Mouse (Mus musculus) right cerebral cortex, adult 2 months (tissue): Measurements from ENCODE around the gene Fuca2.

Experiments used
- DNase-seq, 2 experiments: peaks; one replicate each; pipeline ENCODE4 v3.0.0; 2021 to 2022; ENCODE audit warnings: low spot score in 2 of 2

Gene Fuca2

DNA sequence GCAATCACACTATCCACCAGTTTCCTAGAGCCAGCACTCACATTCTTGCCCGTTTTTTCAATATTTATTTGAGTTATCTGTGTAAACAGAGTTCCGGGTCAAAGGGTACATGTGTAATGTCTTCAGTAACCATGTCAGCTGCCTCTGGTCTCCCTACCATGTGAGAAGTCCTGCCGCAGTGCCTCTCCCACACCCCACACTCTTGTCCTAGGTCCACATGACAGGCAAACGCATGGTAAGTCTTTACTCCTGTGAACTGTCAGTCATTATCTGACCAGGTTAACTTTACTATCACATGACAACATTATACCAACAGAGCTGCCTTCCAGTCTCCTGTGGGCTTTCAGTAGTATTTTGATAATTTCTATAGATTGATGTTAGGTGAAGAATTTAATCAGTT lies 28.8 kb downstream of the Fuca2 start:
- DNase-seq, result no peak

DNA sequence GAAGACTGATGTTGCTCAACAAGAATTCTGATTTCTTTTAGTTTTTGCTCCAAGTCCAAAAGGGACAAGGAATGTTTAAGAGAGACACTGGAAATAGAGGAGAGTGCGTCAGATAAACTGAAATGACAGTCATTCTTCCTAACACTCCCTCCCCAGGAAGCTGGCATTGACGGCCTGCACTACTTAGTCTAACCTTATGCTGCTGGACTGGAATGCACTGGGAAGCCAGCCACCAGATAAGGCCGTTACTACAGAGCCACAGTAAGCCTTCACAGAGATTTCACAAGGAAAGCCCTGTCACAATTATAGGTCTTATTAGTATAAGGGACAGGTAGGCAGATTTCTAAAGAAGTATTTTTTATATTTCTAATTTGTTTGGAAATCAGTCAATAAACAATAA lies 35.4 kb downstream of the Fuca2 start:
- no peak for DNase-seq

DNA sequence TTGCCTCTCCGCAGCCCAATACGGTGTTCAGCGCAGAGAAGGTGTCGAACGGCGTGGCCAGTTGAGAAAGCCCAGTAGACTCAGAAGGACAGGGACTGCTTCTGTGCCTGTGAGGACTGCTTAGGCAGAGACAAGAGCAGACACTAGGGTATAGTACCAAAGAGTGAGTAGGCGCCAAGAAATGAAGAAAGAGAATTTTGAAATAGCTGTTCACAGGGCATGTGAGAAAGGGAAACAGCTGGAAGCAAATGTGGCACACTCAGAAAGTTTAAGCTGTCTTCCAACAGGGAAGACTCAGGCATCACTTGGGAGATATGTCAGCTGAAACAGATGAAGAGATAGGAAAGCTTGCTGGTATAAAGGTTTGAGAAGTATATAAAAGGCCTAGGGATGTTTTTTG lies 37.4 kb downstream of the Fuca2 start:
- no peak for DNase-seq

DNA sequence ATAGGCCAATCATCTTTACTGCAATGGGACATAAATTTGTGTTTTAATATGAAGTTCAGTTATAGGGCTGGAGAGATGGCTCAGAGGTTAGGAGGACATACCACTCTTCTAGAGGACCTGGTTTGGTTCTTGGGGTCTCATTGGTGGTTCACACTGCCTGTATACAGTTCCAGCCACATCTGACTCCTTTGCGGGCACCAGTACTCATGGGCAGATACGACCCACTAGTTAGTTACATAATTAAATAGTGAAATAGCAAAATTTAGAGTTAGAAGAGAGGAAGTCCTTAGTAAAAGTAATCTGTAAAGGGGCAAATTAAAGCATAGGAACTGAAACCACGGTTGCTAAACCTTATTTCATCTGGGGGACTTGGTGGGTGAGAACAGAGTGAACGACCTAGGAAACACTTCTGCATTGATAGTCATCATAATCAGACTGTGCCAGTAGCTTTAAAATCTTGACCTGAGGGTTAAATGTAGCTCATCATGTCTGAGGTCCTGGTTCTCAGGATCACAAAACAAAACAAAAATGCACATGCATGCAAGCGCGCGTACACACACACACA lies 40.5 kb downstream of the Fuca2 start:
- no peak for DNase-seq

DNA sequence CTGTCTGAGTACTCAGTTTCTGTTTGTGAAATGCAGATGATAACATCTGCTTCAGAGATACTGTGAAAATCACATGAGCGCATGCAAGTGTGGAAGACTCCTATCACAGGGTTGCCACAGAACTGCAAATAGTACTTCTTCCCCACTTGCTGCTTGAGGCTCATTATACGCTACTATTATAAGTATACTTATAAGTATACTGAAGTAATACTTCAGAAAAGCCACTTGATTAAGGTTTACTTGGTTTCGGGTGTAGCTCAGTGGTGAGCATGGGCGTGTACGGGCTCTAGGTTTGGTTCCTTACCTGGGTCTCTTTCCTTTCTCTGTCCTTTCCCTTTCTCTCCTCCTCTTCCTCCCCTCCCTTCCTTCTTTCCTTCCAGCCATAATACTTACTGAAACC lies 42.4 kb downstream of the Fuca2 start:
- no peak for DNase-seq

DNA sequence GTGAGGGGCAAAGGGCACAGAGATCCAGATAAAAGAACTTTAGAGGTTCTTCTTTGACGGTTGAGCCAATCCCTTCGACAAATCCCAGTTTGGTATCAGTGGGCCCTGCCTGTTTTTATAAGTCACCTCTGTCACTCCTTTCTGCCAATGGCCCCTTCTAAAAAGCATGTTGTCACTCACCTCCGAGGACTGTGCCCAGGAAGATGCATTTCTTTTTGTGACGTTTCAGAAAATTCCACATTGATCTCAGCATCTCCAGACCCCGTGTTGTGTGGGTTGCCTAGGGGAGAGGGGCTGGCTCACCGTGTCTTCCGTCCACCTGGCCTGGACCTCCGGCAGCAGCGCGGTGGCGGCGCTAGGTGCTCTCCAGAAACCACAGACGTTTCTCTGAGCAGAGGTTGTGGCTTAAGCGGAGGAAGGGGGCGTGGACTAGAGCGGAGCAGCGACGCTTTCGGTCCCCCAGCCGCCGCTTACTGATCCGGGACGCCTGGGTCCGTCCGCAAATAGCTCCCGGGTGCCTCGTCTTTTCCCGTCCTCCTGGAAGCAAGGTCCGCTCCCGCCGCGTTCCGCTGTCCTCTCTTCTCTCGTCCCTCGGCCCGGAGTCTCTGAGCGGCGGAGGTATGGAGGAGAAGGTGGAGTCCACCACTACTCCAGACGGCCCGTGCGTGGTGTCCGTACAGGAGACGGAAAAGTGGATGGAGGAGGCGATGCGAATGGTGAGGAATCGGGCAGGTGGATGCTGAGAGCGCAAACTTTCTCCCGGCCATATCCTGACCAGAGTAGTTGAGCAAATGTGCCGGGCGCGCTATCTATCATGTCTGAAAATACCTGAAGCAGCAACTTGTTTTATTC lies 53.5 kb downstream of the Fuca2 start, which contains the start of the genes Adat2 and Pex3:
Adat2 (plus strand) TSS at position 249 of the 852 bp plus-strand sequence.
Pex3 (minus strand) TSS at position 497 of the 852 bp plus-strand sequence.
- peak; percentile 84 to 89 for DNase-seq

DNA sequence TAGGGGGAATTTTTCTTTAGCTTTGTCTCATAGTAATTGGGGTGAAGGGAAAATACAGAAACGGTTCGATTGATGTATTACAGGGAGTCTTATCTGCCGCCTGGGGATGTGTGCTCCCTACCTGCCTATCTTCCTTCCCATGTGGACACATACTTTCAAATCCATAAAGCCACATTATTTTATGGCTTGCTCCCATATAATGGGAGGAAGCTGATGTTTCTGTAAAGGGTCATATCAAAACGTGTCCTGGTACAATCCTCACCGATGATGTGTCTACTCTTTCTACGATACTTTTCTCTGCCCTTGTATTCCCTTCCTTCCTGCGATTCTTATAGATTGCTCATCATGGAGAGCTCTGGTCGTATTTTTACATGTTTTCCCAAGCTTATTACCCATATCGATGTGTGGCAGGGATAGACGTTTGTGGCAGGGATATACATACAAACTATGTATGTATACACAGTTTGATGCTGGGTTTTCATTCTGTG lies 54.2 kb downstream of the Fuca2 start:
- no peak for DNase-seq

DNA sequence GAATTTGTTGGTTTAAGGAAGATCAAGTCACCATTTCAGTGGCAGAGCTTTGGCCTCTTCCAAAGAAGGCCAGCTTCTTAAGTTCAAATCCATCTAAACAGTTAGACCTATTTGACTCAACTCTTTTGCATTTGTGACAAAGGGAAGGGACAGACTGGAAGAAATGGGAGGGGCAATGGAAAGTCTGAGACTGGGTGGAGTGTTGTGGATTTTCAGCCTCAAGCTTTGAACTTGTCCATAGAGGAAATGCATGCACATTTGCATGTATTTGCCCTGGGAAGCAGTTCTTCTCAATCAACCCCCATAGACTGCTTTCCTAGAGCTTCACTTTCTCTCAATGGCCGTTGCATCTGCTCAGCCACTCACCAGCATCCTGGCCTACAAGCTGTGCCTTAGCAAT lies 55.0 kb downstream of the Fuca2 start:
- DNase-seq, result no peak

DNA sequence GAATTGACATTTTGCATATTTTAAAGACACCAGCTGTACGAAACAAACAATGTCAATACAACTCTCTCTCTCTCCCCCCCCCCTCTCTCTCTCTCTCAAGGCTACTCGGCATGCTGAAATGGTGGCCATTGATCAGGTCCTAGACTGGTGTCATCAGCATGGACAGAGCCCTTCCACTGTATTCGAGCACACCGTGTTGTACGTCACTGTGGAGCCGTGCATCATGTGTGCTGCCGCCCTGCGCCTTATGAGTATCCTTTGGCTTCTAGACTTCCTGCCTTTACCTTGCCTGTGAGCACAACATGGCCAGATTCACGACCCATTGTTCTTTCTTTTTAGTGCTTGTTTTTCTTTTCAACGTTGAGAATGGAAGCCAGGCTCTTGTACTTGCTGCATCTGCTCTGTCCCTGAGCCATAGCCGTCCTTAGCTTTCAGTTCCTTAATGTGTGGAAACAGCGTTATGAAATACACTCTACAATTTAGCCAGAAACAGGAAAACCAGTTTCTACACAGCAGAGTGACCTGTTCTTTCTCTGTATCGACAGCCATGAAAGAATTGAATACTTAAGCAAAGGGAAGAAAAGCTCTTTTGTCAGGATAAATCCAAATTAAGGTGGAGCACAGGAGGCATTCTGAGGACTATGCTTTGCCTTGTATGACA lies 60.8 kb downstream of the Fuca2 start:
- no peak for DNase-seq

DNA sequence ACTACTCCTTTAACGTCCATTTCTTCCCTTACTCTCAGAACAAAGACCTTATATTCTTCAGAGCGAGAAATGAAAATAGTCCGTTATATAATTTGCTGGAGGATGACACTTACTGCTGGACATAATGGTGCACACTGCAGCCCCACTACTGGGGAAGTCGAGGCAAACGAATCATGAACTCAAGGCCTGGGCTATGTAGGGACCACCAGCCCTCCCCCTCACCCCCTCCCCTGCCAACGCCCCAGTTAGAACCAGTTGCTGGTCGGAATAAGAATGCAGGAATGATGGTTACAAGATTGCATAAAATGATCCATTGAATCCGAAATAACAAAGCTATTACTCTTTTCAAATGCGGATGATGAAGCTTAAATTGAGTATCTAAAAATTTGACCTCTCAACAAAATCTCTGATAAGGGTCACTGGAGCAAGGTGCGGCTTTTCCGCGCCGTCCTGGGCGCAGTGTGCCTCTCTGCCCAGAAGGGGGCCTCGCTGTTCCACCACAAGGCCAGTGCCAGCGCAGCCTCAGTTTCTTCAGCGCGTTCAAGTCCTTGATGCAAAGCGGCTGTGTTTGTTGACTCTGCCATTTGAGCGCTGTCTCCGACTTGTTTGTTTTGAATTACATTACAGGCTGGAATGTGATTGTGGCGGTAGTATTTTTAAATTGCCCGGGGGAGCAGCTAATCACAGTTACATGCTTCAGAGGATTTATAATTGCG lies 65.2 kb downstream of the Fuca2 start:
- peak; percentile 78 to 82 for DNase-seq

DNA sequence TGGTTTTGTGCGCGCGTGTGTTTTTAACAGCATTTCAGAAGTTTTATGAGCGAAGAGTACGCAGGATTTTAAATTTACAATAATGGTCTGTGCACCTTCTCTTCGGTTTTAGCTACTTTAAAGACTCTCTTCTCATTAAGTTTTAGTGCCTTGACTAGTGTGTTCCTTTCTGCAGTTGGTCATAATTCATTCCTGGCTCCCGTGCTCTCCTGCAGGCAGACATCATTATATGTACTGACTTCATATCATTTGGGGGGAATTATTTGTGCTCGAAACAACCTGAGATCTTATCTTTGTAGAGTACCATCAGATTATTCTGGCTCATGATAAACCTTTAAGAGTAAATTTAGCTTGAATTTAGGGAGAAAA lies 65.7 kb downstream of the Fuca2 start:
- no peak for DNase-seq

DNA sequence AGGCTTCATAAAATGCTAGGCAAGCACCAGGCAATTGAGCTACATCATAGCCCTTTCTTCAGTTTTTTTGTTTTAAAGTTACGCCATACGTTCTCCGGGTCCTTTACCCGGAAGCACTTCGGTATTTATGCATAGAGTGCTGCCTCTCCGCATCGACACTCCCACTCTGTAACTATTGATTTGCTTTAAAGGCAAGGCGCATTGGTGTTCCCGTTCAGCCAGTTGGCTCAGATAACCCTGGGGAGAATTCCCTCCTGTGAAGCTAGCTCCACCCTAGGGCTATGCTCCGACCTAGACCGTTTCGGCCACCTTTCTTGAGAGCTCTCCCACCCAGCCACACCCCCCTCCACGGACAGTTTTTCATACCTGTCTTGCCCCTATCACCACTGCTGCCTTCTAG lies 67.1 kb downstream of the Fuca2 start:
- no peak for DNase-seq
